Mouse (Mus musculus) intestine, embryonic 15.5 days (tissue): ENCODE measurements around the gene Ppp1r2. TPM values are rescaled to one million over a fixed set of nuclear protein-coding genes. Genes with fewer than 3 reads are reported as not detected.
"Not testable (repeated sequence)": the region's sequence is repeated elsewhere in the genome, so short reads cannot be mapped to it uniquely, and the experiment has no call there.

Experiments used
- ATAC-seq: fragments of 200-750 bp; cut with Nextera tagmentation; 2 replicates; pipeline ENCODE4 v1.8.0; 2017; ENCODE audit warnings: moderate TSS enrichment, moderate library complexity
- H3K27ac ChIP-seq: fragments of 300-500 bp; sonication (generic); 2 replicates; pipeline ENCODE4 v1.5.1; 2015; ENCODE audit warnings: mild to moderate bottlenecking, inconsistent platforms
- H3K27me3 ChIP-seq: fragments of 300-500 bp; sonication (generic); replicated peaks from 2 replicates; pipeline ENCODE4 v1.6.1; 2015; ENCODE audit warnings: inconsistent platforms
- H3K36me3 ChIP-seq: fragments of 300-500 bp; sonication (generic); 2 replicates; pipeline ENCODE4 v1.6.1; 2015; ENCODE audit warnings: inconsistent platforms
- H3K4me1 ChIP-seq: fragments of 300-500 bp; sonication (generic); replicated peaks from 2 replicates; pipeline ENCODE4 v1.6.1; 2015; ENCODE audit warnings: inconsistent platforms
- H3K4me2 ChIP-seq: fragments of 300-500 bp; sonication (generic); replicated peaks from 2 replicates; pipeline ENCODE4 v1.6.1; 2015; ENCODE audit warnings: mild to moderate bottlenecking, inconsistent platforms
- H3K4me3 ChIP-seq: fragments of 300-500 bp; sonication (generic); replicated peaks from 2 replicates; pipeline ENCODE4 v1.5.1; 2015; ENCODE audit warnings: inconsistent platforms
- H3K9ac ChIP-seq: fragments of 300-500 bp; sonication (generic); 2 replicates; pipeline ENCODE4 v1.6.1; 2015; ENCODE audit warnings: inconsistent platforms
- H3K9me3 ChIP-seq: fragments of 300-500 bp; sonication (generic); 2 replicates; pipeline ENCODE4 v1.6.1; 2016; ENCODE audit warnings: inconsistent platforms
- WGBS: fragments of 180-500 bp; shearing (Covaris S2); methylation state at CpG from one replicate; pipeline ENCODE4 v1.1.7; 2015; 5-methylcytosine and 5-hydroxymethylcytosine counted together
- polyA plus RNA-seq: library from polyadenylated mRNA; unstranded; fragments of >200 nt; fragmentation: Nextera tagmentation; extraction: Ambion mirVana; gene quantifications from 2 replicates; pipeline ENCODE4 v1.2.1, GENCODE M21; 2015

Ppp1r2 gene
- 74.4 and 84.6 TPM in 2 replicates for polyA plus RNA-seq

GRCm38 (mm10) chr16:31274674-31275460 is at the start of gene Ppp1r2:
Ppp1r2 (minus strand) TSS chr16:31275277.
- Histone ChIP-seq H3K4me1 (peaks cover 13% of the 10 kb centered on the region), H3K4me3 (peak within 1 kb of the TSS; percentile 86), H3K27me3 (no peaks in the 10 kb centered on the region), H3K4me2 (peak within 1 kb of the TSS; percentile 57), H3K36me3 (no peaks in the 10 kb centered on the region), H3K9ac (peak within 1 kb of the TSS; percentile 94), H3K9me3 (no peaks in the 10 kb centered on the region), H3K27ac (peak within 1 kb of the TSS; percentile 91)
- peak; percentile 96 for ATAC-seq
- under 1% methylated on average over 79 of the region's 83 CpGs for WGBS

- WGBS, result 62% methylated on average over 4 of the region's 4 CpGs
- no peak for ATAC-seq
- H3K27me3 ChIP-seq, result no peaks in the 10 kb centered on the region
- H3K4me3 ChIP-seq, result no peak overlapping the region
- no peaks in the 10 kb centered on the region for H3K36me3 ChIP-seq
- H3K4me1 ChIP-seq, result peaks cover 3% of the 10 kb centered on the region; the same call in 1 of the 2 replicates
- H3K9ac ChIP-seq, result no peak overlapping the region
- no peaks in the 10 kb centered on the region for H3K9me3 ChIP-seq
- H3K27ac ChIP-seq, result no peak overlapping the region
- H3K4me2 ChIP-seq, result no peak overlapping the region
Observed at GRCm38 (mm10) chr16:31321501-31321900, 46.4 kb upstream of the Ppp1r2 start.

- H3K4me3 ChIP-seq, result no peak overlapping the region
- H3K4me1 ChIP-seq, result peaks cover 1% of the 10 kb centered on the region; the same call in 1 of the 2 replicates
- no peak overlapping the region for H3K27ac ChIP-seq
- H3K27me3 ChIP-seq, result no peaks in the 10 kb centered on the region
- no peak overlapping the region for H3K9ac ChIP-seq
- no peak overlapping the region for H3K4me2 ChIP-seq
- H3K9me3 ChIP-seq, result no peaks in the 10 kb centered on the region
- WGBS, result 79% methylated on average over 7 of the region's 7 CpGs
- no peak for ATAC-seq
- no peaks in the 10 kb centered on the region for H3K36me3 ChIP-seq
Observed at GRCm38 (mm10) chr16:31320954-31321353, 45.9 kb upstream of the Ppp1r2 start.

GRCm38 (mm10) chr16:31319723-31320122 is 44.6 kb upstream of the Ppp1r2 start:
- H3K36me3 ChIP-seq, H3K27ac ChIP-seq, H3K9me3 ChIP-seq, H3K4me2 ChIP-seq, ATAC-seq, H3K4me1 ChIP-seq, H3K27me3 ChIP-seq, H3K9ac ChIP-seq, H3K4me3 ChIP-seq: not testable (repeated sequence)
- 74% methylated on average over 3 of the region's 3 CpGs for WGBS

- H3K4me1 ChIP-seq, result 0 out of 2 replicates have a peak, but pooled peaks cover 2% of the 10 kb centered on the region
- no peak overlapping the region for H3K4me2 ChIP-seq
- 64% methylated on average over 4 of the region's 4 CpGs for WGBS
- no peaks in the 10 kb centered on the region for H3K9me3 ChIP-seq
- H3K36me3 ChIP-seq, result no peaks in the 10 kb centered on the region
- no peak for ATAC-seq
- H3K4me3 ChIP-seq, result no peak overlapping the region
- no peak overlapping the region for H3K27ac ChIP-seq
- H3K27me3 ChIP-seq, result no peaks in the 10 kb centered on the region
- H3K9ac ChIP-seq, result no peak overlapping the region
Observed at GRCm38 (mm10) chr16:31319316-31319715, 44.2 kb upstream of the Ppp1r2 start.

- no peak overlapping the region for H3K27ac ChIP-seq
- H3K4me1 ChIP-seq, result 0 out of 2 replicates have a peak, but pooled peaks cover 5% of the 10 kb centered on the region
- H3K36me3 ChIP-seq, result no peaks in the 10 kb centered on the region
- no peak overlapping the region for H3K4me2 ChIP-seq
- H3K27me3 ChIP-seq, result no peaks in the 10 kb centered on the region
- WGBS, result 44% methylated on average over 2 of the region's 2 CpGs
- no peak overlapping the region for H3K4me3 ChIP-seq
- H3K9ac ChIP-seq, result no peak overlapping the region
- no peak for ATAC-seq
- H3K9me3 ChIP-seq, result no peaks in the 10 kb centered on the region
Observed at GRCm38 (mm10) chr16:31318418-31318817, 43.3 kb upstream of the Ppp1r2 start.

GRCm38 (mm10) chr16:31316246-31317143 is 41.4 kb upstream of the Ppp1r2 start:
- not testable (repeated sequence) for H3K27ac ChIP-seq, H3K4me3 ChIP-seq, H3K9me3 ChIP-seq, H3K36me3 ChIP-seq, H3K27me3 ChIP-seq, H3K4me2 ChIP-seq, H3K4me1 ChIP-seq, ATAC-seq, H3K9ac ChIP-seq
- 48% methylated on average over 12 of the region's 12 CpGs for WGBS

GRCm38 (mm10) chr16:31315294-31315693 is 40.2 kb upstream of the Ppp1r2 start:
- Histone ChIP-seq H3K4me2 (no peak overlapping the region), H3K9me3 (no peaks in the 10 kb centered on the region), H3K9ac (no peak overlapping the region), H3K27ac (no peak overlapping the region), H3K4me3 (no peak overlapping the region), H3K4me1 (0 out of 2 replicates have a peak, but pooled peaks cover 5% of the 10 kb centered on the region), H3K27me3 (no peaks in the 10 kb centered on the region), H3K36me3 (no peaks in the 10 kb centered on the region)
- 83% methylated on average over 4 of the region's 4 CpGs for WGBS
- no peak for ATAC-seq

- H3K36me3 ChIP-seq, result no peaks in the 10 kb centered on the region
- 67% methylated on average over 9 of the region's 9 CpGs for WGBS
- H3K9ac ChIP-seq, result no peak within 1 kb of the TSS
- no peaks in the 10 kb centered on the region for H3K9me3 ChIP-seq
- no peak within 1 kb of the TSS for H3K27ac ChIP-seq
- ATAC-seq, result no peak
- H3K4me2 ChIP-seq, result no peak within 1 kb of the TSS
- no peaks in the 10 kb centered on the region for H3K27me3 ChIP-seq
- 0 out of 2 replicates have a peak, but pooled peaks cover 5% of the 10 kb centered on the region for H3K4me1 ChIP-seq
- no peak within 1 kb of the TSS for H3K4me3 ChIP-seq
Observed at GRCm38 (mm10) chr16:31314497-31315233, 39.6 kb upstream of the Ppp1r2 start, which contains the start of gene Apod. Apod (minus strand) TSS chr16:31314808.

GRCm38 (mm10) chr16:31313611-31314010 is 38.5 kb upstream of the Ppp1r2 start:
- Histone ChIP-seq H3K4me3 (no peak overlapping the region), H3K36me3 (no peaks in the 10 kb centered on the region), H3K27me3 (no peaks in the 10 kb centered on the region), H3K9ac (no peak overlapping the region), H3K4me1 (0 out of 2 replicates have a peak, but pooled peaks cover 5% of the 10 kb centered on the region), H3K9me3 (no peaks in the 10 kb centered on the region), H3K4me2 (no peak overlapping the region), H3K27ac (no peak overlapping the region)
- WGBS, result 56% methylated on average over 2 of the region's 2 CpGs
- no peak for ATAC-seq

GRCm38 (mm10) chr16:31312296-31312695 is 37.2 kb upstream of the Ppp1r2 start:
- Histone ChIP-seq H3K9me3 (no peaks in the 10 kb centered on the region), H3K27me3 (no peaks in the 10 kb centered on the region), H3K36me3 (no peaks in the 10 kb centered on the region), H3K4me3 (no peak overlapping the region), H3K4me2 (no peak overlapping the region), H3K4me1 (0 out of 2 replicates have a peak, but pooled peaks cover 5% of the 10 kb centered on the region), H3K9ac (no peak overlapping the region), H3K27ac (no peak overlapping the region)
- 78% methylated on average over 3 of the region's 3 CpGs for WGBS
- no peak for ATAC-seq
